Mouse (Mus musculus) WW6 (cell line): ENCODE measurements around the gene Otud7a.
"Not testable (repeated sequence)": the region's sequence is repeated elsewhere in the genome, so short reads cannot be mapped to it uniquely, and the experiment has no call there.

Source experiments
- DNase-seq: peaks from one replicate; pipeline ENCODE4 v3.0.0-alpha.2; 2013; ENCODE audit warnings: low read depth, low spot score

Gene Otud7a

GRCm38 (mm10) chr7:63558918-63559317 is 114.4 kb downstream of the Otud7a start:
- no peak for DNase-seq

- DNase-seq = no peak
These were observed 115.1 kb downstream of the Otud7a start for GRCm38 (mm10) chr7:63559679-63560078.

- no peak for DNase-seq
These were observed 138.8 kb downstream of the Otud7a start for GRCm38 (mm10) chr7:63583310-63583709.

- DNase-seq = no peak
These were observed 141.8 kb downstream of the Otud7a start for GRCm38 (mm10) chr7:63586184-63586870.

- DNase-seq = no peak
These were observed 145.8 kb downstream of the Otud7a start for GRCm38 (mm10) chr7:63590305-63590704.

GRCm38 (mm10) chr7:63591322-63591721 is 146.8 kb downstream of the Otud7a start:
- DNase-seq = no peak

GRCm38 (mm10) chr7:63592061-63592460 is 147.5 kb downstream of the Otud7a start:
- no peak for DNase-seq

- no peak for DNase-seq
These were observed 160.3 kb downstream of the Otud7a start for GRCm38 (mm10) chr7:63604827-63605226.

- no peak for DNase-seq
These were observed 172.5 kb downstream of the Otud7a start for GRCm38 (mm10) chr7:63617018-63617417.

GRCm38 (mm10) chr7:63620776-63621340 is 176.3 kb downstream of the Otud7a start:
- DNase-seq = no peak

GRCm38 (mm10) chr7:63637651-63638050 is 193.1 kb downstream of the Otud7a start:
- DNase-seq = no peak

GRCm38 (mm10) chr7:63644002-63644401 is 199.5 kb downstream of the Otud7a start:
- DNase-seq = no peak

GRCm38 (mm10) chr7:63647136-63647535 is 202.6 kb downstream of the Otud7a start:
- DNase-seq = no peak

GRCm38 (mm10) chr7:63660261-63660660 is 215.7 kb downstream of the Otud7a start:
- DNase-seq = no peak

GRCm38 (mm10) chr7:63662757-63663156 is 218.2 kb downstream of the Otud7a start:
- no peak for DNase-seq

GRCm38 (mm10) chr7:63665496-63665895 is 220.9 kb downstream of the Otud7a start:
- DNase-seq = no peak

- DNase-seq = no peak
These were observed 223.6 kb downstream of the Otud7a start for GRCm38 (mm10) chr7:63667986-63668741.

- DNase-seq = no peak
These were observed 224.4 kb downstream of the Otud7a start for GRCm38 (mm10) chr7:63668951-63669350.

GRCm38 (mm10) chr7:63670911-63671310 is 226.4 kb downstream of the Otud7a start:
- DNase-seq = not testable (repeated sequence)

GRCm38 (mm10) chr7:63671904-63672303 is 227.4 kb downstream of the Otud7a start:
- no peak for DNase-seq

GRCm38 (mm10) chr7:63676631-63677030 is 232.1 kb downstream of the Otud7a start:
- DNase-seq = no peak

GRCm38 (mm10) chr7:63677149-63677548 is 232.6 kb downstream of the Otud7a start:
- no peak for DNase-seq

- DNase-seq = no peak
These were observed 242.5 kb downstream of the Otud7a start for GRCm38 (mm10) chr7:63687056-63687455.
